Mouse (Mus musculus): ENCODE measurements around the gene Wrap53. TPM values are rescaled to one million over a fixed set of nuclear protein-coding genes. Genes with fewer than 3 reads are reported as not detected.
"Not testable (repeated sequence)": the region's sequence is repeated elsewhere in the genome, so short reads cannot be mapped to it uniquely, and the experiment has no call there.

Gene Wrap53
- polyA plus RNA-seq (2015; fragmentation: Nextera tagmentation; extraction: Ambion mirVana), result 26.9 TPM in 2 replicates

DNA sequence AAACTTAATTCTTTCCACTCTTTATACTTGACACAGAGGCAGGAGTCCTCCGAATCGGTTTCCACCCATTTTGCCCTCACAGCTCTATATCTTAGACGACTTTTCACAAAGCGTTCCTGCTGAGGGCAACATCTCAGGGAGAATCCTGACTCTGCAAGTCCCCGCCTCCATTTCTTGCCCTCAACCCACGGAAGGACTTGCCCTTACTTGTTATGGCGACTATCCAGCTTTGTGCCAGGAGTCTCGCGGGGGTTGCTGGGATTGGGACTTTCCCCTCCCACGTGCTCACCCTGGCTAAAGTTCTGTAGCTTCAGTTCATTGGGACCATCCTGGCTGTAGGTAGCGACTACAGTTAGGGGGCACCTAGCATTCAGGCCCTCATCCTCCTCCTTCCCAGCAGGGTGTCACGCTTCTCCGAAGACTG lies at the start of gene Wrap53, which contains the start of gene Trp53:
Wrap53 (minus strand) TSS at position 165 of the 424 bp plus-strand sequence.
Trp53 (plus strand) TSS at position 269 of the 424 bp plus-strand sequence.
- Histone ChIP-seq H3K4me1 (peaks cover 37% of the 10 kb centered on the region), H3K27ac (peak within 1 kb of the TSS; percentile 96), H3K9ac (peak within 1 kb of the TSS; percentile 90), H3K27me3 (no peaks in the 10 kb centered on the region), H3K4me3 (peak within 1 kb of the TSS; percentile 79), H3K4me2 (peak within 1 kb of the TSS; percentile 87), H3K9me3 (no peaks in the 10 kb centered on the region), H3K36me3 (peaks cover 25% of the 10 kb centered on the region)
- under 1% methylated on average over 13 of the region's 13 CpGs for WGBS
- peak; percentile 65 for ATAC-seq (ENCODE audit: insufficient number of reproducible peaks, insufficient read depth, low FRiP score, low TSS enrichment, low read depth)

DNA sequence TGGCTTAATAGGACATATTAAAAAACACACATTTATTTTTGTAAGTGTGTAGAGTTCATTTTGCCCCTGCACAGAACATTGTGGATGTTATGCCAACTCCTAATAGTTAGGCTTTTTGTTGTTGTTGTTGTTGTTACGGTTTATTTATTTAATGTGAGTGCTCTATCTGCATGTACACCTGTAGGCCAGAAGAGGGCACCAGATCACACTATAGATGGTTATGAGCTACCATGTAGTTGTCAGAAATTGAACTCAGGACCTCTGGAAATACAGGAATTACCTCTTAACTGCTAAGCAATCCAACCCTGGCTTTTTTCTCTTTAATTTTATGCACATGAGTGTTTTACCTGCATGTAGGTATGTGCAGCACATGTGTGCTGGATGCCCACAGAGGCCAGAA lies 49.7 kb upstream of the Wrap53 start:
- peaks cover 12% of the 10 kb centered on the region for H3K4me1 ChIP-seq
- WGBS, result 63% methylated on average over 1 of the region's 1 CpGs
- H3K9me3 ChIP-seq, result no peaks in the 10 kb centered on the region
- no peak overlapping the region for H3K9ac ChIP-seq
- H3K36me3 ChIP-seq, result no peaks in the 10 kb centered on the region
- ATAC-seq (ENCODE audit: insufficient number of reproducible peaks, insufficient read depth, low FRiP score, low TSS enrichment, low read depth), result no peak
- H3K4me3 ChIP-seq, result no peak overlapping the region
- H3K4me2 ChIP-seq, result no peak overlapping the region
- H3K27ac ChIP-seq, result no peak overlapping the region
- no peaks in the 10 kb centered on the region for H3K27me3 ChIP-seq

DNA sequence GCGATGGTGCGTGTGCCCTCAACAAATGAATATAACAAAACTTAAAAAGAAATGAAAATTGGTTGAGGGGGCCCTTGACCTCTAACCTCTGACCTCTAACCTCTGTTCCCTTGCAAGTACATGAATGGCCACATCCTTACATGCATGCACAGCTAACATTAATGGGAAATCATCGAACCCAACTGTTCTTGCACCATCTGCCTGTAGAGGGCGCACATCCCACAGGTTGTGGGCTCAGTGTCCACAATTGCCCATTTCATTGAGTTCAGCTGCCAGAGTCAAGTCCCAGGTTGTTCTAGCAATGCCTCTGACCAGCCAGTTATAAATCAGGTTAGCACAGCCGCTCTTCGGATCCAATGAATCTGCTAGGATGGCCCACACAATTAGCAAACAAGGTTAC lies 48.2 kb upstream of the Wrap53 start:
- Histone ChIP-seq H3K4me3 (no peak overlapping the region), H3K9ac (no peak overlapping the region), H3K4me2 (no peak overlapping the region), H3K9me3 (no peaks in the 10 kb centered on the region), H3K36me3 (no peaks in the 10 kb centered on the region), H3K27me3 (no peaks in the 10 kb centered on the region), H3K27ac (no peak overlapping the region), H3K4me1 (0 out of 2 replicates have a peak, but pooled peaks cover 2% of the 10 kb centered on the region)
- no peak for ATAC-seq (ENCODE audit: insufficient number of reproducible peaks, insufficient read depth, low FRiP score, low TSS enrichment, low read depth)
- 36% methylated on average over 6 of the region's 6 CpGs for WGBS

DNA sequence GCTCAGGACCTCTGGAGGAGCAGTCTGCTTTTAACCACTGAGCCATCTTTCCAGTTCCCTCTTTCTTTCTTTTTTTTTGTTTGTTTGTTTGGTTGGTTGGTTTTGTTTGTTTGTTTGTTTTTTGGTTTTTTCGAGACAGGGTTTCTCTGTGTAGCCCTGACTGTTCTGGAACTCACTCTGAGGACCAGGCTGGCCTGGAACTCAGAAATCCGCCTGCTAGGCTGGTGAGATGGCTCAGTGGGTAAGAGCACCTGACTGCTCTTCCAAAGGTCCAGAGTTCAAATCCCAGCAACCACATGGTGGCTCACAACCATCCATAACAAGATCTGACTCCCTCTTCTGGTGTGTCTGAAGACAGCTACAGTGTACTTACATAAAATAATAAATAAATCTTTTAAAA lies 44.3 kb upstream of the Wrap53 start:
- ATAC-seq (ENCODE audit: insufficient number of reproducible peaks, insufficient read depth, low FRiP score, low TSS enrichment, low read depth); H3K9me3 ChIP-seq: not testable (repeated sequence)
- WGBS, result 94% methylated on average over 2 of the region's 2 CpGs

DNA sequence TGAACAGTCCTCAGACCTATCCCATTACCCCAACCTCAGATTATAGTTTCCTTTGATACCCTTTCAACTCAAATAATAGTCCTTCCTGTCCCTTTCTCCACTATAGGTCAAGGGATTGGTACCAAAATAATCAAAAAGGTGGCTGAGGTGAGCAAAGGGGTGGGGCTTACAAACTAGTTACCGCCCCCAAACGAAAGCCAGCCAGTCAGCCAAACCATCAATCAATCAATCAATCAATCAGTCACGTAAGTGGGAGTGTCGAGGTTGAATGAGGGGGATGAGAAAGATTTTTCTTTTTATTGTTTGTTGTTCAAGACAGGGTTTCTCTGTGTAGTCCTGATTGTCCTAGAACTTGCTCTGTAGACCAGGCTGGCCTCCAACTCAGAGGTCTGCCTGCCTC lies 43.0 kb upstream of the Wrap53 start:
- H3K4me1 ChIP-seq, result peaks cover 9% of the 10 kb centered on the region; the same call in 1 of the 2 replicates
- 66% methylated on average over 4 of the region's 4 CpGs for WGBS
- ATAC-seq (ENCODE audit: insufficient number of reproducible peaks, insufficient read depth, low FRiP score, low TSS enrichment, low read depth), result no peak
- H3K4me3 ChIP-seq, result peak overlapping the region; percentile 54
- no peaks in the 10 kb centered on the region for H3K36me3 ChIP-seq
- H3K27ac ChIP-seq, result no peak overlapping the region
- H3K27me3 ChIP-seq, result no peaks in the 10 kb centered on the region
- peak overlapping the region; percentile 64 for H3K4me2 ChIP-seq
- no peaks in the 10 kb centered on the region for H3K9me3 ChIP-seq
- H3K9ac ChIP-seq, result peak overlapping the region; percentile 79

More for the DNA sequence above, 44.3 kb upstream of the Wrap53 start:
- not testable (repeated sequence) for H3K4me2 ChIP-seq, H3K4me3 ChIP-seq, H3K4me1 ChIP-seq, H3K27ac ChIP-seq, H3K9ac ChIP-seq, H3K36me3 ChIP-seq, H3K27me3 ChIP-seq

DNA sequence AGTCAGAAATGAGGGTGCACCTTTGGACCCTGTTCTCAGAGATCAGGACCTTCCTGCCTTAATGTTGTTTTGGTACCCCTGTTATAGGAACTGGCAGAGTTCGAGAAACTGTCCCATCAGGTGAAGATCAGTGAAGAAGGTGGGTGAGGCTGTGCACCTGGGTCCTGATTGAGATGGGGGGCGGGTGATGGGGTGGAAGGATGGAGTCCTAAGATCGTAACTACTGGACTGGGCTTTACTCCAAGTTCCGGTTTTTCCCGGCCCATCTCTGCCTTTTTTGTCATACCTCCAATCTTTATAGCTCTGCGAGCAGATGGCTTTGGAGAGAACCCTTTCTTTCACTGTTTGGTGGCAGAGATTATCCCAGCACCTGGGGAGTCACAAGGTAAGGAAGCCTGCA lies 42.4 kb upstream of the Wrap53 start:
- Histone ChIP-seq H3K9me3 (no peaks in the 10 kb centered on the region), H3K9ac (peak overlapping the region; percentile 79), H3K4me1 (peaks cover 9% of the 10 kb centered on the region; the same call in 1 of the 2 replicates), H3K27me3 (no peaks in the 10 kb centered on the region), H3K4me2 (peak overlapping the region; percentile 64), H3K27ac (peak overlapping the region; percentile 63), H3K4me3 (peak overlapping the region; percentile 54), H3K36me3 (no peaks in the 10 kb centered on the region)
- 34% methylated on average over 6 of the region's 6 CpGs for WGBS
- ATAC-seq (ENCODE audit: insufficient number of reproducible peaks, insufficient read depth, low FRiP score, low TSS enrichment, low read depth), result no peak

DNA sequence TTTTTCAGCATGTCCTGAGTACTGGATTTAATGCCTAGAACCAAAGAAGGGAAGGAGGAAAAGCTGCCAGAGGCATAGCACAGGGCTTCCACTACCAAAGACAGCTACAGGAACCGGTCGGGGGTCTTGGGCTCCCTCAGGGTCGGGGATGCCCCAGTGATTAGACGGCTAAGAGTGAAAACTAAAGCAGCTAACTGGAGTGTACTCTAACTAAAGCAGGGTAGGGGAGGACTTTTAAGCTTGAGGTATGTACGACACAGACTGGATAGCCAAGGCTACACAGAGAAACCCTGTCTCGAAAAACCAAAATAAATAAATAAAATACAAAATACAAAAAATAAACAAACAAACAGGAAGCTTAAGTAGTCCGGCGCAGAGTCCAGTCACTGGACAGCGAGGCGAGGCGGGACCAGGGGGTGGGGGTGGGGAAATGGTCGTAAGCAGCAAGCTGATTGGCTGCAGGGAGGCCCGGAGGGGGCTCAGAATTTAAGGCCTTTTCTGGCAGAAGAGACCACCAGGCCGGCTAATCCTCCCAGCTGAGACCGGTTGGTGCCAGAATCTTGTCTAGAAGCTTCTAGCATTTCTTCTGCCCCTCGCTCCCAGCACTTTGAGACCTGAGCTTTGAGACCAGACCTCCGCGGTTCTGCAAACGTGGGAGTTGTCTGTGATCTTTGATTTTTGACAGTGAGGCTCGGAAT lies 41.7 kb upstream of the Wrap53 start, which contains the start of gene Sat2:
Sat2 (plus strand) TSS at position 454 of the 698 bp plus-strand sequence.
- H3K27me3 ChIP-seq, result no peaks in the 10 kb centered on the region
- ATAC-seq (ENCODE audit: insufficient number of reproducible peaks, insufficient read depth, low FRiP score, low TSS enrichment, low read depth), result peak; percentile 71; the same call in 1 of the 2 replicates
- peak within 1 kb of the TSS; percentile 54 for H3K4me3 ChIP-seq
- WGBS, result 1% methylated on average over 20 of the region's 20 CpGs
- peak within 1 kb of the TSS; percentile 64 for H3K4me2 ChIP-seq
- H3K36me3 ChIP-seq, result no peaks in the 10 kb centered on the region
- peak within 1 kb of the TSS; percentile 63 for H3K27ac ChIP-seq
- H3K9me3 ChIP-seq, result no peaks in the 10 kb centered on the region
- peaks cover 9% of the 10 kb centered on the region; the same call in 1 of the 2 replicates for H3K4me1 ChIP-seq
- H3K9ac ChIP-seq, result peak within 1 kb of the TSS; percentile 79

DNA sequence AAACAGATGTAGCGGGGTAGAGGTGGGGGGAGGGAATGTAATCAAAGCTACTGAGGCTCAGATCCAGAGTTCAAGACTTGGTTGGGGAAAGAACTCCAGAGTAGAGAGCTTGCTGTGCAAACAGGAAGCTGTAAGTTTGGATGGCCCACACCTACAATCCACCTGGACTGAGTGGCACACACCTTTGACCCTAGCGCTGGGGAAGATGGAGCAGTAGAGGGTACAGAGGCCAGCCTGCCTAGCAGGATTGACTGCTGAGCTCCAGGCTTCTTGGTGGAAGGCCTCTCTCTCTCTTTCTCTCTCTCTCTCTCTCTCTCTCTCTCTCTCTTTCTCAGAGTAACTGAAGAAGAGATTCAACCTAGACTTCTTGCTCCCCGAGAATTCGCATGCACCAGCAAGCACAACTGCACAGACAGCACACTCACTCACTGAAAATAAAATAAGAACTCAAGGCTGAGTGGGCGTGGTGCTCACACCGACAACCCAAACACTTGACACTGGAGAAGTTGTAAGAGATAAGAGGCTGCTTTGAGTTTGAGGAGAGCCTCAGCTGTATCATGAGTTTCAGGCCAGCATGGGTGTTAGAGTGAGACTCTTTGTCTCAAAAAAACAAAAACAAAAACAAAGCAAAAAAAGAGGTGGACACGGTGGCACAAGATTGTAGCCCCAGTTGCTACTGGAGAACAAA lies 40.5 kb upstream of the Wrap53 start:
- H3K9me3 ChIP-seq, result no peaks in the 10 kb centered on the region
- H3K9ac ChIP-seq, result no peak overlapping the region
- ATAC-seq (ENCODE audit: insufficient number of reproducible peaks, insufficient read depth, low FRiP score, low TSS enrichment, low read depth), result no peak
- 81% methylated on average over 7 of the region's 7 CpGs for WGBS
- H3K36me3 ChIP-seq, result no peaks in the 10 kb centered on the region
- H3K4me3 ChIP-seq, result no peak overlapping the region
- peaks cover 9% of the 10 kb centered on the region; the same call in 1 of the 2 replicates for H3K4me1 ChIP-seq
- H3K27me3 ChIP-seq, result no peaks in the 10 kb centered on the region
- H3K27ac ChIP-seq, result no peak overlapping the region
- no peak overlapping the region for H3K4me2 ChIP-seq

DNA sequence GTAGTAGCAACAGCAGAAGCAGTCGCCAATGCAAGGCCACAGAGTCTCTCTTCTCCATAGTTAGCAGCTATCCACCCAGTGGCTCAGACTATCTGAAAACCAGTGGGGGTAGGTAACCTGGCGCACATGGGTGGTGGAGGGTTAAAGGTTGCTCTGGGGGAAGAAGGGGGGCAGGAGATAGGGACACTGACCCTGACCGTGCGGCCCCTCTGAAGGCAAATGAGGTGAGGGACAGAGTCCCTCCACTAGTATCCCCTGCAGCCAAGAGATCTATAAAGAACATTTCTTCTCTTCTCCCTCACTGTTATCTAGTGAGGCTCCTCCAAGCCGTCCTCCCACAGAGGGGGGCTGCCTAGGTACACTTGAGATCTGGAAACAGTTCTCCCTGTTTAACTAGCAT lies 37.8 kb upstream of the Wrap53 start, which contains the start of gene Shbg:
Shbg (minus strand) TSS at position 101 of the 400 bp plus-strand sequence.
- Histone ChIP-seq H3K27ac (no peak within 1 kb of the TSS), H3K9ac (peak within 1 kb of the TSS; percentile 45; the same call in 1 of the 2 replicates), H3K4me3 (no peak within 1 kb of the TSS), H3K4me2 (no peak within 1 kb of the TSS), H3K4me1 (peaks cover 7% of the 10 kb centered on the region), H3K9me3 (no peaks in the 10 kb centered on the region), H3K27me3 (no peaks in the 10 kb centered on the region), H3K36me3 (no peaks in the 10 kb centered on the region)
- WGBS, result 64% methylated on average over 5 of the region's 5 CpGs
- ATAC-seq (ENCODE audit: insufficient number of reproducible peaks, insufficient read depth, low FRiP score, low TSS enrichment, low read depth), result no peak

DNA sequence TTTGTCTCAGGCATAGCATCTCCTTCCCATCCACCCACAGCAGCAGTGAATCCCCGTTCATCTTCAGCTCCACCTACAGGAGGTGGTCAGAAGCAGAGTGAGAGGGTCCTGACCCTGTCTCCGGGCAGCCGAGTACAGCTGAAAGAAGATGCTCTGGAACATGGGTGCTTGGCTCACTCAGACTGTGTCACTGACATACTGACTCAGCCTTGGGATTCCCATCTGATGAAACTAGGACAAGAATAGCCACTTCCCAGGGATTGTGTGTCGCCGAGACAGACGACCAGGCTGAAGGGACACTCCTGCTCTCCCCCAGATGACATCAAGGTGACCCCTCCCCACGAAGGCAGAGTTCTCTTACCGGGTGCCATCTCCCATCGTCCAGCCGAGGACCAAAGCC lies 36.7 kb upstream of the Wrap53 start:
- no peak for ATAC-seq (ENCODE audit: insufficient number of reproducible peaks, insufficient read depth, low FRiP score, low TSS enrichment, low read depth)
- Histone ChIP-seq H3K9me3 (no peaks in the 10 kb centered on the region), H3K9ac (peak overlapping the region; percentile 45; the same call in 1 of the 2 replicates), H3K4me3 (no peak overlapping the region), H3K27ac (no peak overlapping the region), H3K4me2 (no peak overlapping the region), H3K36me3 (no peaks in the 10 kb centered on the region), H3K4me1 (peaks cover 3% of the 10 kb centered on the region; the same call in 1 of the 2 replicates), H3K27me3 (no peaks in the 10 kb centered on the region)
- WGBS, result 44% methylated on average over 10 of the region's 10 CpGs

DNA sequence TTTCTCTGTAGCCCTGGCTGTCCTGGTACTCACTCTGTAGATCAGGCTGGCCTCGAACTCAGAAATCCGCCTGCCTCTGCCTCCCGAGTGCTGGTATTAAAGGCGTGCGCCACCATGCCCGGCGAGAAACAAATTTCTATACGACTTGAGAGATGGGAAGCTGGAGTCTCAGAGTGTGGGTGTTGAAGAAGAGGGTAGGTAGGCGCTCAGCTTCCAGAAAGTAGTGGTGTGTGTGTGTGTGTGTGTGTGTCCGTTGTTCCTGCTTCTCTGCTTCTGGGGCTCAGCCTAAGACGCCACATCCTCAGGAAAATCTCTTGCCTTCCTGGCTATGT lies 34.2 kb upstream of the Wrap53 start:
- H3K4me1 ChIP-seq; H3K27me3 ChIP-seq; ATAC-seq (ENCODE audit: insufficient number of reproducible peaks, insufficient read depth, low FRiP score, low TSS enrichment, low read depth); H3K27ac ChIP-seq; H3K9me3 ChIP-seq; H3K9ac ChIP-seq; H3K36me3 ChIP-seq: not testable (repeated sequence)
- Histone ChIP-seq H3K4me2 (peak overlapping the region; percentile 33), H3K4me3 (peak overlapping the region; percentile 1; the same call in 1 of the 2 replicates)
- WGBS, result 53% methylated on average over 11 of the region's 11 CpGs
